Mouse (Mus musculus) left cerebral cortex, postnatal 4 days (tissue): ENCODE data around the gene Cmss1. TPM values are rescaled to one million over a fixed set of nuclear protein-coding genes. Genes with fewer than 3 reads are reported as not detected.

ENCODE experiments used
- DNase-seq: peaks from one replicate; pipeline ENCODE4 v3.0.0-alpha.2; 2022
- intact Hi-C: fragments of 180-260 bp; cut with DNase I; formaldehyde crosslinking; loops from one replicate; pipeline ENCODE4 v1.15.1; 2025
- total RNA-seq, 2 experiments: library from RNA; stranded (reverse); gene quantifications; 2 replicates each; pipeline ENCODE4 v1.2.3; 2021

The Cmss1 gene
- total RNA-seq, result 10 to 100 TPM; 16.4 to 17.0 TPM

- peak; percentile 82 for DNase-seq
Measured at GRCm38 (mm10) chr16:57606444-57607227, at the start of gene Cmss1. Cmss1 (minus strand) TSS chr16:57606864.

DNA sequence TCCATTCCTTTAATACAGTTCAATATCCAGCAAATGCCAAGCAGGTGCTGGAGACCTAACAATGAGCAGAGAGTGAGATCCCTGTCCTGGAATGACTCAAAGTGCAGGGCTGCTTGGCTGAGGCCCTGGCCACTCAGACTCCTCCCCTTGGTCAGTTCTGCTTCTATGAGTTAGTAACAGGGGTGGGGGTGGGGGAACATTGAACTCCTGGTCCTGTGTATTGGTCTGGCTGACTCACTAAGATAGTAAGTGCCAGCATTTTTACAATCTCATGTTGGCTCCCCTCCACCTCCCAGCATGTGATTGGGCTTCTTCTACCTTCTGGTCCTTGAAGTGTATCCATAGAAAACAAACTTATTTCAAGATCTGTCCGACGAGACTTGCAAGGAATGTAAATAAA, 43.2 kb upstream of the Cmss1 start:
- intact Hi-C loops, result no loop called here
- DNase-seq, result no peak

More at GRCm38 (mm10) chr16:57606444-57607227, at the start of gene Cmss1:
- intact Hi-C loops, result no loop called here

DNA sequence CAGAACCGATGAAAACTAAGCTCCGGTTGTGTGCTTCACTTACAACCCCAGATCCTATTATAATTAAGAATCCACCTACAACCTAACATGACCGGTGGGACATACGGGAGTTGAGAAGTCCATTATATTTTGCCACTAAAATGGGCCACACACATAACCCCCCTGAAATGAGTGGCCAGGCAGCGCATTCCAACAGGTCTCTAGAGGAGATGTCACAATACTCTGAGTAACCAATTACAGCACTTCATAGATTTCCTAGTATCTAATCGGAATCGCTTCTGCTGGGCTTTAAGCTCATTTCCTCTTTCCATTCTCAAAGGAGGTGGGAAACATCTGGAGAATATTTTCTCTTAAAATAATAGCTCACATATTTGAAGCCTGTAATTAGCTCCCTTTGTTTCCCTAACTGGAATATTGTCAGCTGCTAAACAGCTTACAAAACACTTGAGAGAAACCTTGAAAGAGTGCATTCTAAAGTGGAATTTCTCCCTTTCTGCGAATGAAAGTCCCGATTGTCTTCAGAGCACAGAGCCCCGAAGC, 34.8 kb upstream of the Cmss1 start:
- intact Hi-C loops, result no loop called here
- no peak for DNase-seq

DNA sequence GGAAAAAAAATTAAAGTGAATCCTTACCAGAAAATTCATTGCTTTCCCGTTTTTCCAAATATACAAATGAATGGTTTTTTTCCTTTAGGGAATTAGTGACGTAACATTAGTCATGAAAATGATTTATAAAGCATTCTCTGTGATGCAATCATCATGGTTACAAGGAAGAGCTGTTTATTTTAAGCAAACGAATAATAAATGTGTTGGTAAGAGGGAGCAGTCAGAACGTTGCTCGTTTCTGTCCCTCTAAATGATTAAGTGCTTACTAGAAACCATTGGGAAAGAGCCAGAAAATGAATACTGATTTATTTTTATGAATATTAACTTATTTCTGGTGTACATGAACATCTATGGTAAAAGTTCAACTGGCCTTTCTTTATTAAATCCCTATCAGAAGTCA, 28.1 kb upstream of the Cmss1 start:
- intact Hi-C loops, result loop anchor here (2.0 to 10.0 kb wide), 3 partner anchors 646 to 1028 kb away; no protein-coding TSS in a partner anchor

DNA sequence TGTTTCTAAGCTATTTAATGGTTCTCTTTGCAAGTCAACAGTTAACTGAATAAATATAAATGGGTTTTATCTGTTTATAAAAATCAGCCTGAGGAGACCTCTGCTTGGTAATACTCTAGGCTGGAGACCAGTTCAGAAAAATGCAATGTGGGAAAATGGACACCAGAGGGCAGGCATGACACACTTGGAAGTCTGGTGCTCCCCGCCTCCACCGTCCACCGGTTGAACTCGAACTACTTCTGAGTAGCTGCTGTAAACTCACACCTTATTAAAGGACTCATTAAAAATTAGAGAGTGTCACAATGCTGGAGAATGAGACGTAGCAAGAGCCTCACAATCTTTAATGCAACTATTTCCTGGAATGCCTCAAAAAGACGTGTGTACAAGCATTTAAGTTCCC, 27.5 kb upstream of the Cmss1 start:
- peak; percentile 67 for DNase-seq
- intact Hi-C loops, result loop anchor here (2.0 to 10.0 kb wide), 3 partner anchors 647 to 1028 kb away; no protein-coding TSS in a partner anchor

More for the DNA sequence above, 28.1 kb upstream of the Cmss1 start:
- DNase-seq, result no peak

GRCm38 (mm10) chr16:57611768-57612167, 5.1 kb upstream of the Cmss1 start:
- intact Hi-C loops, result no loop called here
- peak; percentile 17 for DNase-seq

DNA sequence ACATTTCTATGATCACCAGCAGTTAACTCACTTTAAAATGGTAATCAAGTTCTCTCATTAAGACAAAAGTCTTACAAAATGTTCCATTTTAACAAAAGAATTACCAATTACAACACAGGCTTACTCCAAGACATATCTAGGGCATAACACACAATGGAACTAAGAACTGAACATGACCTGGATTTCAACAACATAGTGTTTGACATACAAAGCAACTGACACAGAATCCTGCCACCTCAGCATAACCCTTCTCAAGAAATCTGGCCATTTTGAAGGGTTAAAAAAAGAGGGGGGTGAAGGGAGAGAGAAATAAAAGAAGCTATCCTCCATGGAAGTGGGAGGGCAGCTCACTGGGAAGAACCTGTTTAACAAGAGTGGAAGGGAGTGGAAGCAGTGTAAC, 5.6 kb downstream of the Cmss1 start:
- no peak for DNase-seq
- intact Hi-C loops, result no loop called here

- intact Hi-C loops, result loop anchor here (10.0 kb wide), 2 partner anchors 203 to 823 kb away; no protein-coding TSS in a partner anchor
- DNase-seq, result no peak
Measured at GRCm38 (mm10) chr16:57597295-57597957, 9.2 kb downstream of the Cmss1 start.

GRCm38 (mm10) chr16:57593422-57594157, 13.1 kb downstream of the Cmss1 start:
- no peak for DNase-seq
- intact Hi-C loops, result loop anchor here (10.0 kb wide), 2 partner anchors 199 to 819 kb away; no protein-coding TSS in a partner anchor

GRCm38 (mm10) chr16:57585201-57585600, 21.5 kb downstream of the Cmss1 start:
- intact Hi-C loops, result no loop called here
- no peak for DNase-seq

GRCm38 (mm10) chr16:57582008-57582407, 24.7 kb downstream of the Cmss1 start:
- intact Hi-C loops, result loop anchor here (5.0 kb wide), 1 partner anchor 340 kb away; no protein-coding TSS in a partner anchor
- no peak for DNase-seq

- intact Hi-C loops, result loop anchor here (5.0 kb wide), 1 partner anchor 338 kb away; no protein-coding TSS in a partner anchor
- DNase-seq, result no peak
Measured at GRCm38 (mm10) chr16:57580041-57580440, 26.6 kb downstream of the Cmss1 start.

- DNase-seq, result no peak
- intact Hi-C loops, result no loop called here
Measured at GRCm38 (mm10) chr16:57577519-57577918, 29.1 kb downstream of the Cmss1 start.

GRCm38 (mm10) chr16:57575764-57576388, 30.8 kb downstream of the Cmss1 start:
- no peak for DNase-seq
- intact Hi-C loops, result no loop called here

- intact Hi-C loops, result no loop called here
- no peak for DNase-seq
Measured at GRCm38 (mm10) chr16:57573831-57574230, 32.8 kb downstream of the Cmss1 start.

GRCm38 (mm10) chr16:57570789-57571311, 35.8 kb downstream of the Cmss1 start:
- intact Hi-C loops, result no loop called here
- DNase-seq, result no peak

- no peak for DNase-seq
- intact Hi-C loops, result no loop called here
Measured at GRCm38 (mm10) chr16:57568648-57569404, 37.8 kb downstream of the Cmss1 start.

DNA sequence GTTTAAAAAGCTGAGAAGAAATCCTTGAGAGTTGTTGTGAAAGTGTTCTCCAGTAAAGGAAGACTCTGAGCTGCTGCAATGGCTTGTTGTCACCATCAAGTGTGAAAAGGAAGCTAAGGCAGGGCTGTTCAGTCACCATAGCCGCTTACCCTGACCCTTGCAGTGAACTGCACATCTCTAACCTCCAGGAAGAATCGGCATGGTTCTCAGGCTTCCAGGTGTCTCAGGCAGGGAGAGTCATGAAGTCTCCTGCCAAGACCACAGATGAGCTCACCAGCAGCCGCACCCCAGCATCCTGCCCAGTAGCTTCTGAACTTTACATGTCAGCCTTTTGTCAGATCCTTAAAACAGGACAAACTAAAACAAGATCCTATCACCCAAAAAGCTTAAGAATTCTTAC, 40.4 kb downstream of the Cmss1 start:
- intact Hi-C loops, result no loop called here
- no peak for DNase-seq

DNA sequence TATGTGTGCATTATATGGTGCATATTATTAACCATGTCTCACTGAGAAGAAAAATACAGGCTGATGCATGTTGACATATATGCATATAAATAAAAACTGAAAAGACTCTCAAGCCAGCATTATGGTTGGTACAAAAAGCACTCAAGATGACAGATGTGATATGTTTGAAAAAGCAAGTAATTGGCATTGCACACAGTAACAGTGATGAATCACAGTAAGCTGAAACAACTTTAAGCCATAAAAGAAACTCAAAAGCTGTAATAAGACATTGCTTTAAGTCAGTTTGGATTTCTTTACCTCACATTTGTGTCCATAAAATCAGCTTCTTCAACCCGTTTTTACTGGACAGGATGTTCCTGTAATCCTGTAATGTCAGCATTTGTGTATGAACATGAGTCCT, 41.9 kb downstream of the Cmss1 start:
- DNase-seq, result no peak

More for the DNA sequence above, 41.9 kb downstream of the Cmss1 start:
- intact Hi-C loops, result no loop called here
